Mouse (Mus musculus) liver, postnatal 0 days (tissue): ENCODE measurements around the gene Klhl29. TPM values are rescaled to one million over a fixed set of nuclear protein-coding genes. Genes with fewer than 3 reads are reported as not detected.

Experiments
- ATAC-seq: fragments of 200-750 bp; cut with Nextera tagmentation; 2 replicates; pipeline ENCODE4 v1.8.0; 2017; ENCODE audit warnings: mild to moderate bottlenecking, moderate library complexity
- DNase-seq: peaks from one replicate; pipeline ENCODE4 v3.0.0-alpha.2; 2016
- H3K27ac ChIP-seq: fragments of 300-500 bp; sonication (generic); 2 replicates; pipeline ENCODE4 v1.5.1; 2014; ENCODE audit warnings: antibody characterized with exemption, moderate library complexity, mild to moderate bottlenecking, low read depth
- H3K27me3 ChIP-seq: fragments of 300-500 bp; sonication (generic); 2 replicates; pipeline ENCODE4 v1.6.1; 2014; ENCODE audit warnings: low read length, control low read depth, mixed read lengths; ENCODE audit not compliant: insufficient read depth
- H3K36me3 ChIP-seq: fragments of 300-500 bp; sonication (generic); replicated peaks from 2 replicates; pipeline ENCODE4 v1.6.1; 2014; ENCODE audit warnings: mild to moderate bottlenecking, control low read depth, low read length, moderate library complexity, mixed read lengths; ENCODE audit not compliant: insufficient read depth
- H3K4me1 ChIP-seq: fragments of 300-500 bp; sonication (generic); 2 replicates; pipeline ENCODE4 v1.6.1; 2014; ENCODE audit warnings: antibody characterized with exemption, mild to moderate bottlenecking, control low read depth; ENCODE audit not compliant: insufficient read depth
- H3K4me2 ChIP-seq: fragments of 300-500 bp; sonication (generic); 2 replicates; pipeline ENCODE4 v1.6.1; 2014; ENCODE audit warnings: low read depth, mild to moderate bottlenecking, low read length, moderate library complexity, mixed read lengths
- H3K4me3 ChIP-seq: fragments of 300-500 bp; sonication (generic); 2 replicates; pipeline ENCODE4 v1.5.1; 2014; ENCODE audit warnings: low read depth, low read length
- H3K9ac ChIP-seq: fragments of 300-500 bp; sonication (generic); replicated peaks from 2 replicates; pipeline ENCODE4 v1.6.1; 2014; ENCODE audit warnings: mild to moderate bottlenecking, moderate library complexity
- H3K9me3 ChIP-seq: fragments of 300-500 bp; sonication (generic); 2 replicates; pipeline ENCODE4 v1.6.1; 2016; ENCODE audit warnings: mild to moderate bottlenecking, control low read depth, low read length, mixed read lengths
- CTCF ChIP-seq: sonication (generic); IDR thresholded peaks from 2 replicates; pipeline ENCODE4 v1.5.1; 2016; ENCODE audit warnings: antibody characterized with exemption, low read depth
- EP300 ChIP-seq: IDR thresholded peaks from 2 replicates; pipeline ENCODE4 v1.6.1; 2016; ENCODE audit warnings: antibody characterized with exemption, low read depth, mild to moderate bottlenecking
- WGBS: fragments of 180-500 bp; shearing (Covaris S2); extraction: QIAGEN DNeasy Blood & Tissue Kit; methylation state at CpG from one replicate; pipeline ENCODE4 v1.1.7; 2014; ENCODE audit not compliant: insufficient replicate concordance; 5-methylcytosine and 5-hydroxymethylcytosine counted together
- polyA plus RNA-seq: library from polyadenylated mRNA; unstranded; fragments of >200 nt; fragmentation: Nextera tagmentation; extraction: Ambion mirVana; gene quantifications from 2 replicates; pipeline ENCODE4 v1.2.1, GENCODE M21; 2015

Klhl29 gene
- polyA plus RNA-seq, 1 experiment from 2014 or later = 0.05 TPM

DNA sequence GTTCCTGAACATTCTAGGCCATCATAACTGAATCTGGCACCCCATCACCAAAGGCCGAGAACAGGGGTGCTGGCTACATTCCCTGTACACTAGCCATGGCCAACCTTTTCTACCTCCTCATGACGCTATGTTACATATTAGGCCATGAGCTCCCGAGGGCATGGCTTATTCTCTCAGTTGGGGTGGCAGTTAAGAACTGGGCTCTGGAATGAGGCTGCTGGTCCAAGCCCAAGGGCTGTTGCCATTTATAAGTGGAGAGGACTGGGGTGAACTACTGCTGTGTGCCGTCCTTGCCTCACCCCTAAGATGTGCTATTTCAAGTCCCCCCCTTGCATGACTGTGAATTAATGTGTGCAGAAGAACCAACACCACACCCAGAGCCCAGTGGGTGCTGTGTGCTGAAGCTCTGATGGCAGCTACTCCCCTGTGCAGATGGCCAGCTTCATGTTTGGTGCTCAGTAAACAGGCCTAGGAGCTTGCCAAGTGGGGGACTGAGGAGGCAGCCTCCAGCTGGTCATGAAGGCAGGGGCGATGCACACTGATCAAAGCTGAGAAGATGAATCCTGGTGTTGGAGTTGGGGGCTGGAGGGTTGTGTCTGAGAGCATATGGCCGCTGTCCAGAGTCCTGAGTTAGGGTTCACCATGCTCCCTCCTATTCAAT lies 218.3 kb downstream of the Klhl29 start:
- 75% methylated on average over 6 of the region's 6 CpGs for WGBS
- no peak for DNase-seq
- Histone ChIP-seq H3K27me3 (no peaks in the 10 kb centered on the region), H3K4me1 (no peaks in the 10 kb centered on the region), H3K4me2 (no peak overlapping the region), H3K9ac (no peak overlapping the region), H3K36me3 (no peaks in the 10 kb centered on the region), H3K9me3 (no peaks in the 10 kb centered on the region), H3K27ac (no peak overlapping the region), H3K4me3 (no peak overlapping the region)
- no peak for ATAC-seq
- no peak for TF ChIP-seq EP300
- TF ChIP-seq CTCF = no peak

DNA sequence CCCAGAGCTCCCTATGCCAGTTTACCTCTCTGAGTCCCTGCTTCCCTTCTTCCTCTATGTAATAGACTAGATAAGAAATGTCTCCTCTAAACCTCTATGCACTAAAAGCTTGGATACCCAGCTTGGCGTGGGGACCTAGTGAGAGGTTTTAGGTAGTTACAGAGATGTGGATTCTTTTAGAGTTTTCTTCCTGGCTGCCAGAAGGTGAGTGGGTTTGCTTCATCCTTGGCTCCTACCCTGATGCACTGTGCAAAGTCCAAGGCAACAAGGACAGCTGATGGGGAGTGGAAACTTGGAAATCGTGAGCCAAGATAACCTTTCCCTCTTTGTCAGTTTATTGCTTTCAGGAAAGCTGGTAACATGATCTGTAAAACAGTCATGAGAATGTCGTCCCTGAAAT lies 220.3 kb downstream of the Klhl29 start:
- Histone ChIP-seq H3K4me2 (no peak overlapping the region), H3K27me3 (no peaks in the 10 kb centered on the region), H3K9ac (no peak overlapping the region), H3K36me3 (no peaks in the 10 kb centered on the region), H3K4me3 (no peak overlapping the region), H3K9me3 (no peaks in the 10 kb centered on the region), H3K4me1 (no peaks in the 10 kb centered on the region), H3K27ac (no peak overlapping the region)
- no peak for TF ChIP-seq CTCF
- no peak for TF ChIP-seq EP300
- DNase-seq (no peak), ATAC-seq (no peak)
- 54% methylated on average over 3 of the region's 3 CpGs for WGBS

DNA sequence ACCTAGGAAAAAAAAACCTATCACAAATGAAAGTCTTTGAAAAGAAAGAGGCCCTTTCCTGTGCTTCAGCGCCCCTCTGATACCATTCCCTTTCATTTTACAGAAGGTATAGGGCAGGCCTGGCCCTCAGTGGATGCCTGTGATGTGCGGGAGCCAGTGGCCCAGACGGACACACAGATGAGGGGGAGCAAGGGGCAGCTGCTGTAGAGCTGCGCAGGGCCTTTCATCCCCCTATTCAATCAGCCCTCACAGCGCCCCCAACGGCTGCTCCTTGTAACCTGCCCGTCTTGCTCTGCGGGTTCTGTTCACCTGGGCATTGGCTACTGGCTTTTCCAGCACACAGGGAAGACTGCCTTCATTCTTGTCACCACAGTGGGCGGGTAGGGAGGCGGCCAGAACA lies 223.6 kb downstream of the Klhl29 start:
- H3K4me1 ChIP-seq = no peaks in the 10 kb centered on the region
- no peak overlapping the region for H3K4me3 ChIP-seq
- H3K4me2 ChIP-seq = no peak overlapping the region
- 26% methylated on average over 10 of the region's 10 CpGs for whole genome bisulfite sequencing
- ATAC-seq (no peak), DNase-seq (no peak)
- H3K27ac ChIP-seq = no peak overlapping the region
- H3K36me3 ChIP-seq = no peaks in the 10 kb centered on the region
- no peaks in the 10 kb centered on the region for H3K27me3 ChIP-seq
- H3K9me3 ChIP-seq = no peaks in the 10 kb centered on the region
- H3K9ac ChIP-seq = no peak overlapping the region
- TF ChIP-seq EP300 (no peak), CTCF (no peak)

DNA sequence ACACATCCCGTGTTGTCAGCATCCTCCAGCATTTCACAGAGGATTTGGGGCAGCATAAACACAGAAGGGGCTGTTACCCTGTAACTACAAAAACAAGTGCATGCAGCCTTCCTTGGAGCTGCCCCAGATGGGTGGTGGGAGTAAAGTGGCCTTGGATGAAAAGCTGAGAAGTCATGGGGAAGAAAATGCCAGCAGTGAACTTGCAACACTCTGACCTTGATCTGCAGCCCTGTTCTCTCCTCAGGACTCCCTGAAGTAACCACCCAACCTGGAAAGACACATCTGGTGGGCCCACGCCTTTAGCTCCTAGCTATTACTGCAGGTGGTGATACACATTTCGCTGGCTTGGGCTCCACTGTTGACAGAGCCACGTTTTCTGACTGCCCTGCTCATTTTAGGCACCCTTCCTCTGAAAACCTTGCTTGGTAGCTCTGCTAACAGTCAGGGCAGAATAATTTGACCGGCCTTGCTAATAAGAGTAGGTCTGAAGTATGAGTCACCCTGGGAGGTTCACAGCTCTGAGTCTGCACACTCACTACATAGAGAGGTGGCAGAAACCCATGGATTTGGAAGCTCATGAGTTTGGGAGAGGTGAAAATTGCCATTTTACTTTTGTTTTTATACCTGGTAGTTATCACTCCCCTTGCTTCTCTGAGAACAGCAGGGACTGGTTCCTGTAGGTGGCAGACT lies 228.0 kb downstream of the Klhl29 start:
- no peaks in the 10 kb centered on the region for H3K27me3 ChIP-seq
- H3K4me3 ChIP-seq = no peak overlapping the region
- 64% methylated on average over 5 of the region's 5 CpGs for WGBS
- no peak for DNase-seq
- TF ChIP-seq EP300 = no peak
- TF ChIP-seq CTCF = no peak
- no peaks in the 10 kb centered on the region for H3K36me3 ChIP-seq
- no peak overlapping the region for H3K4me2 ChIP-seq
- H3K9me3 ChIP-seq = no peaks in the 10 kb centered on the region
- no peak for ATAC-seq
- H3K9ac ChIP-seq = no peak overlapping the region
- no peak overlapping the region for H3K27ac ChIP-seq
- no peaks in the 10 kb centered on the region for H3K4me1 ChIP-seq

DNA sequence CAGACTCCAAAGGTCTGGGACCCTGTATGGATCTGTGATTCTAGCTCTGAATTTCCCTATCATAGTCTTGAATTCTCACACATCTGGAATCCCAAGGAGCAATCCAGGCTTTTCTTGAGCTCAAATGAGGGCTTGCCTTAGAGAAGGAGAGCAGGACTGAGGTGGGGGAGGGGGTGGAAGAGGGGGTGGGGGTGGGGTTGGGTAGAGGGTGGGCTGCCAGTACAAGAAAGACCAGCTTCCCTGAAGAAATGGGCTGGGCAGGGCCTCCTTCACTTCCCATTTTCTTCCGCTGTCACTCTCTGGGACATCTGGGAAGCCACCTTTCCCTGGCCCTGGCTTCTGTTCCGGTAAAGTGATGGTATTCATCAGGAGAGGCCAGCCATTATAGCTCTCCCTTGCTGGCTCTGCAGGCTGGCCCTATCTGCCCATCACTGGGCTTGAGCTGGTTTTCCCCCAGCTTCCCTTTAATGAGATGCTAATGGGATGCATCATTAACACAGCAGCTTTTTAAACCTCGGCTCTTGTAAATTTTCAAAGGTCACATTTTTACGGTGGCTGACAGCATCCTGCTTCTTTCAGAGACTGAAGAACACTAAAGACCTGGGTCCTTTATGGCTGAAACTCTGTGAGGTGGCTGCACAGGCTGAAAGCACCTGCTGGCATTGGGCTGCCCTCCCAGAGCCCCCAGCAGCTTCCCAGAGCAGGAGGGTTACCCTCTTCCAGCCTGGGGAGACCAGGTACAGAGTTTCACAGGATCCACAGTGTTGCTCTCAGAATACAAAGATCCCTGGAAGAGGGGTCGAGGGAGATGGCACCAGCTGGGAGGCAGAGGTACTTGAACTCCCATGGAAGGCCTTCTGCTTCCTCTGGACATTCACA lies 231.3 kb downstream of the Klhl29 start:
- H3K36me3 ChIP-seq = no peaks in the 10 kb centered on the region
- no peak overlapping the region for H3K27ac ChIP-seq
- H3K9ac ChIP-seq = no peak overlapping the region
- no peaks in the 10 kb centered on the region for H3K9me3 ChIP-seq
- H3K4me3 ChIP-seq = no peak overlapping the region
- 52% methylated on average over 5 of the region's 5 CpGs for WGBS
- no peaks in the 10 kb centered on the region for H3K27me3 ChIP-seq
- TF ChIP-seq EP300 = no peak
- no peak for TF ChIP-seq CTCF
- DNase-seq = no peak
- H3K4me1 ChIP-seq = no peaks in the 10 kb centered on the region
- no peak for ATAC-seq
- H3K4me2 ChIP-seq = no peak overlapping the region

DNA sequence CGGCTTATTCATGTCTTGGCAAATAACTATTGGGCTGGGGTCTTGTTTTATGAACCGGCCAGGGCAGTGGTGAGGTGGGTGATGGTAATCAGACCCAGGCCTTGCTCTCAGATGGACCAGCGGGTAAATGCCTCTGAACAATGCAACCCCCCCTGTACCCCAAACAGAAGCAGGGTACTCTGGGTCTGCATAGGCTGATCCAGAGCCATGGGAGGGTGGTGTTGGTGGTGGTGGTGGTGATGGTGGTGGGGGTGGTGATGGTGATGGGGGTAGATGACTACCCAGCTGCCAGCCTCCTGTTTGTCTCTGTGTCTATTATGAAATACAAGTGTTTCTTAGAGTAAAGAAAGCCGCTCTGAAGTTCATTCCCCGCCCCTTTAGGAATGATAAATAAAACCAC lies 232.3 kb downstream of the Klhl29 start:
- no peak overlapping the region for H3K4me3 ChIP-seq
- ATAC-seq (no peak), DNase-seq (no peak)
- H3K4me1 ChIP-seq = no peaks in the 10 kb centered on the region
- WGBS = 83% methylated on average over 5 of the region's 5 CpGs
- H3K36me3 ChIP-seq = no peaks in the 10 kb centered on the region
- no peak overlapping the region for H3K4me2 ChIP-seq
- H3K27ac ChIP-seq = no peak overlapping the region
- TF ChIP-seq CTCF (no peak), EP300 (no peak)
- H3K9ac ChIP-seq = no peak overlapping the region
- H3K27me3 ChIP-seq = no peaks in the 10 kb centered on the region
- no peaks in the 10 kb centered on the region for H3K9me3 ChIP-seq
